Mouse (Mus musculus): Measurements from ENCODE around the gene Gm45234. TPM values are rescaled to one million over a fixed set of nuclear protein-coding genes. Genes with fewer than 3 reads are reported as not detected.
A peak's percentile ranks its signal among the peaks of the same experiment; 100 is the strongest.

Gm45234 gene
- polyA plus RNA-seq, 1 experiment: 0.04 TPM

GRCm38 (mm10) chr6:124737040-124737439, 18.8 kb downstream of the Gm45234 start:
- Histone ChIP-seq H3K9me3 (ENCODE audit: control insufficient read depth, low read length) (no peaks in the 10 kb centered on the region), H3K27me3 (ENCODE audit: control insufficient read depth) (no peaks in the 10 kb centered on the region), H3K4me1 (ENCODE audit: control insufficient read depth) (peaks cover 54% of the 10 kb centered on the region), H3K36me3 (ENCODE audit: control insufficient read depth) (no peaks in the 10 kb centered on the region), H3K4me3 (replicated peaks) (no peak overlapping the region)
- TF ChIP-seq TAL1 (IDR thresholded peaks at IDR 0.05; ENCODE audit: low read length) (no peak), GATA1 (IDR thresholded peaks at IDR 0.05; ENCODE audit: low read length) (no peak)

GRCm38 (mm10) chr6:124734417-124734816, 21.4 kb downstream of the Gm45234 start:
- Histone ChIP-seq H3K36me3 (ENCODE audit: control insufficient read depth) (no peaks in the 10 kb centered on the region; the same call in 1 of the 2 replicates), H3K4me3 (replicated peaks) (no peak overlapping the region), H3K4me1 (ENCODE audit: control insufficient read depth) (peaks cover 34% of the 10 kb centered on the region), H3K9me3 (ENCODE audit: control insufficient read depth, low read length) (no peaks in the 10 kb centered on the region), H3K27me3 (ENCODE audit: control insufficient read depth) (no peaks in the 10 kb centered on the region)
- no peak for TF ChIP-seq GATA1 (IDR thresholded peaks at IDR 0.05; ENCODE audit: low read length)
- no peak for TF ChIP-seq TAL1 (IDR thresholded peaks at IDR 0.05; ENCODE audit: low read length)

- Histone ChIP-seq H3K4me1 (ENCODE audit: control insufficient read depth) (peaks cover 22% of the 10 kb centered on the region), H3K36me3 (ENCODE audit: control insufficient read depth) (peaks cover 2% of the 10 kb centered on the region), H3K9me3 (ENCODE audit: control insufficient read depth, low read length) (no peaks in the 10 kb centered on the region), H3K4me3 (replicated peaks) (peak overlapping the region; percentile 38), H3K27me3 (ENCODE audit: control insufficient read depth) (no peaks in the 10 kb centered on the region)
- TF ChIP-seq GATA1 (IDR thresholded peaks at IDR 0.05; ENCODE audit: low read length) (no peak), TAL1 (IDR thresholded peaks at IDR 0.05; ENCODE audit: low read length) (no peak)
Measured at GRCm38 (mm10) chr6:124732476-124733370, 23.1 kb downstream of the Gm45234 start.

GRCm38 (mm10) chr6:124731038-124731437, 24.8 kb downstream of the Gm45234 start:
- Histone ChIP-seq H3K27me3 (ENCODE audit: control insufficient read depth) (no peaks in the 10 kb centered on the region), H3K4me1 (ENCODE audit: control insufficient read depth) (peaks cover 25% of the 10 kb centered on the region), H3K9me3 (ENCODE audit: control insufficient read depth, low read length) (no peaks in the 10 kb centered on the region), H3K4me3 (replicated peaks) (no peak overlapping the region), H3K36me3 (ENCODE audit: control insufficient read depth) (peaks cover 5% of the 10 kb centered on the region)
- TF ChIP-seq GATA1 (IDR thresholded peaks at IDR 0.05; ENCODE audit: low read length) (no peak), TAL1 (IDR thresholded peaks at IDR 0.05; ENCODE audit: low read length) (no peak)

GRCm38 (mm10) chr6:124729850-124730705, 25.7 kb downstream of the Gm45234 start:
- Histone ChIP-seq H3K9me3 (ENCODE audit: control insufficient read depth, low read length) (no peaks in the 10 kb centered on the region), H3K4me3 (replicated peaks) (no peak overlapping the region), H3K4me1 (ENCODE audit: control insufficient read depth) (peaks cover 27% of the 10 kb centered on the region), H3K27me3 (ENCODE audit: control insufficient read depth) (no peaks in the 10 kb centered on the region), H3K36me3 (ENCODE audit: control insufficient read depth) (peaks cover 11% of the 10 kb centered on the region)
- TF ChIP-seq TAL1 (IDR thresholded peaks at IDR 0.05; ENCODE audit: low read length) (no peak), GATA1 (IDR thresholded peaks at IDR 0.05; ENCODE audit: low read length) (no peak)

GRCm38 (mm10) chr6:124728621-124729020, 27.2 kb downstream of the Gm45234 start:
- Histone ChIP-seq H3K36me3 (ENCODE audit: control insufficient read depth) (peaks cover 14% of the 10 kb centered on the region), H3K4me3 (replicated peaks) (no peak overlapping the region), H3K27me3 (ENCODE audit: control insufficient read depth) (no peaks in the 10 kb centered on the region), H3K4me1 (ENCODE audit: control insufficient read depth) (peaks cover 38% of the 10 kb centered on the region), H3K9me3 (ENCODE audit: control insufficient read depth, low read length) (no peaks in the 10 kb centered on the region)
- TF ChIP-seq TAL1 (IDR thresholded peaks at IDR 0.05; ENCODE audit: low read length) (no peak), GATA1 (IDR thresholded peaks at IDR 0.05; ENCODE audit: low read length) (no peak)

- Histone ChIP-seq H3K27me3 (ENCODE audit: control insufficient read depth) (no peaks in the 10 kb centered on the region), H3K36me3 (ENCODE audit: control insufficient read depth) (peaks cover 16% of the 10 kb centered on the region), H3K4me3 (replicated peaks) (no peak overlapping the region), H3K9me3 (ENCODE audit: control insufficient read depth, low read length) (no peaks in the 10 kb centered on the region), H3K4me1 (ENCODE audit: control insufficient read depth) (peaks cover 47% of the 10 kb centered on the region)
- no peak for TF ChIP-seq GATA1 (IDR thresholded peaks at IDR 0.05; ENCODE audit: low read length)
- no peak for TF ChIP-seq TAL1 (IDR thresholded peaks at IDR 0.05; ENCODE audit: low read length)
Measured at GRCm38 (mm10) chr6:124724472-124724871, 31.3 kb downstream of the Gm45234 start.

GRCm38 (mm10) chr6:124723541-124723940, 32.3 kb downstream of the Gm45234 start:
- Histone ChIP-seq H3K36me3 (ENCODE audit: control insufficient read depth) (peaks cover 18% of the 10 kb centered on the region), H3K4me3 (replicated peaks) (no peak overlapping the region), H3K4me1 (ENCODE audit: control insufficient read depth) (peaks cover 56% of the 10 kb centered on the region), H3K27me3 (ENCODE audit: control insufficient read depth) (no peaks in the 10 kb centered on the region), H3K9me3 (ENCODE audit: control insufficient read depth, low read length) (no peaks in the 10 kb centered on the region)
- no peak for TF ChIP-seq GATA1 (IDR thresholded peaks at IDR 0.05; ENCODE audit: low read length)
- no peak for TF ChIP-seq TAL1 (IDR thresholded peaks at IDR 0.05; ENCODE audit: low read length)

Measured in erythroblast, embryonic 14.5 days (primary cell).